Mouse (Mus musculus) frontal cortex, postnatal 10 days (tissue): ENCODE measurements around the gene Olfr1195.
"Not testable (repeated sequence)": the region's sequence is repeated elsewhere in the genome, so short reads cannot be mapped to it uniquely, and the experiment has no call there.

Experiments
- DNase-seq, 2 experiments: peaks; one replicate each; pipeline ENCODE4 v3.0.0; 2022; ENCODE audit warnings: low spot score in 2 of 2, mixed read lengths in 1 of 2

Olfr1195 gene

DNA sequence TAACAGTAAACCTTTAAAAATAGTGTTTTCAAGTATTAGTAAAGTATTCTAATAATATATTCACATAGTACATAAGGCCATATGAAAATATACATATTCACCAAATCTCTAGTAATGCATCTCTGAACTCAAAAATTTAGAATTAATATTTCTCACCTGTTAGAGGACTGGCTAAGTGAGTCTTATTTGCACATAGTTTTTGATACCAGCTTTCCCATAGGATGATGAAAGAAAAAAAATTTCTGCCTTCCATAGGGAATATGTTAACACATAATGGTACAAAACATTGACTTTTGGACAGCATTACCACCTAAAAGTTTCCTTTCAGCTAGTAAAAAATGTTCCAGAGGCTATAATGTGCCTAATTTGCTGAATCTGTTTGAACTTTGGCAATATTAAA lies at the start of gene Olfr1195:
Gene Olfr1195, minus strand, starts transcription at position 101 of the 400 bp plus-strand sequence.
- DNase-seq: no peak

DNA sequence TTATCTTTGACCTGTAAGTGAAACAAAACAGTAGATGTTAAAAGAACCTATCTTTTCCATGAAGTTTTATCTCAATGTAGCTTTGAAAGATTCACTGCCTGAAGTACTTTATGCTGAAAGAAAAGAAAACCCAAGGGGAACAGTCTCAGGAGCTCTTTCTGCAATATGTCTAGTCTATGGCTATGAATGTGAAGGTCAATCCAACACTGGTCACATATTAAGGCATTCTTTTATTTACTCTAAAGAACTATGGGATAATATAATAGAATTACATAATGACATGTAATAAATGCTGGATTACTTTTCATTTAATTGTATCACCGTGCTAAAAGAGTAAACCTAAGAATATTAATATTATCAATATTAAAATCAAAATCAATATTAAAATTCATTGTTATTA lies 43.3 kb upstream of the Olfr1195 start, which contains the start of gene Olfr1197:
Gene Olfr1197, minus strand, starts transcription at position 101 of the 400 bp plus-strand sequence.
- no peak for DNase-seq

DNA sequence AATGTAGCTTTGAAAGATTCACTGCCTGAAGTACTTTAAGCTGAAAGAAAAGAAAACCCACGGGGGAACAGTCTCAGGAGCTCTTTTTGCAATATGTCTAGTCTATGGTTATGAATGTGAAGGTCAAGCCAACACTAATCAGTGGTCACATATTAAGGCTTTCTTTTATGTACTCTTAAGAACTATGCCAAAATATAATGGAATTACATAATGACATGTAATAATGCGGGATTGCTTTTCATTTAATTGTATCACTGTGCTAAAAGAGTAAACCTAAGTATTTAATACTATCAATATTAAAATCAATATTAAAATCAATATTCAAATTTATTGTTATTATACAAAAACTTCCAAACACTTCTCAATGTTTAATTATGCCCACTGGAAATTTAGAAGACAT lies 15.5 kb upstream of the Olfr1195 start, which contains the start of gene Olfr1196:
Gene Olfr1196, minus strand, starts transcription at position 101 of the 400 bp plus-strand sequence.
- no peak for DNase-seq

DNA sequence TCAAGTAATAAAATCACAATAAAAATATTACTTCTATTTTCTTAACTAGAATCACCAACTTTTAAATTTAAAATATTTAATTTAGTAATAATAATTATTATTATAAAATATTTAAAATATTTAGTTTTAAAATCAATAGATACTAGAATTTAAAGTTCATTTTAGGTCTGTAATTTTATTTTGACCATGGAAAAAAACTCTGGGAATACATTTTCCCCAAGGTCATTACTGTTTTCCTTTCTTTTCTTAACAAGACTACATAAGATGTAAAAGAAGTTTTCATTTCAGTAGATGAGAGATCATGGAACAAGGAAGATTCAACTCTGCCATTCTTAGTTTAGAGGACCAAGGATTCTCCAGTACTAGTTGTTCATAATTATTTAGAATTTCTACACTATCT lies 13.7 kb downstream of the Olfr1195 start, which contains the start of gene Olfr1193:
Gene Olfr1193, plus strand, starts transcription at position 301 of the 400 bp plus-strand sequence.
- not testable (repeated sequence) for DNase-seq

DNA sequence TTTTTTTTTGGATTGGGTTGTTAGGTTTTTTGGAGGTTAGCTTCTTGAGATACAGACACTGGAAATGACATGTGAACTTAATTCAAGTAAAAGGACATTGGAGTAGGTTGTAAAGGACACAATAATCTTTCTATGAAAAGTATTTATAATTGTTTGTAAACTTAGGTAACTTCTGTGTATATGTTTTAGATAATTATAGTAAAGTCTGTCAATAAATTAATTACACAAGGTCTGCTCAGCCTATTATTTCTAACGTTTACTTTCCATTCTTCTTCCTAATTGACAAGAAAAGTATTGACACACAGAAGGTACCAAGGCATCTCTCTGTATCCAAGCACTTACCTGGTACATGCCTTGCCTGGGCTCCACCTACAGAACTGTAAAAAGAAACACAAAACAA lies 40.8 kb downstream of the Olfr1195 start, which contains the start of gene Olfr1192-ps1:
Gene Olfr1192-ps1, plus strand, starts transcription at position 301 of the 400 bp plus-strand sequence.
- no peak for DNase-seq

DNA sequence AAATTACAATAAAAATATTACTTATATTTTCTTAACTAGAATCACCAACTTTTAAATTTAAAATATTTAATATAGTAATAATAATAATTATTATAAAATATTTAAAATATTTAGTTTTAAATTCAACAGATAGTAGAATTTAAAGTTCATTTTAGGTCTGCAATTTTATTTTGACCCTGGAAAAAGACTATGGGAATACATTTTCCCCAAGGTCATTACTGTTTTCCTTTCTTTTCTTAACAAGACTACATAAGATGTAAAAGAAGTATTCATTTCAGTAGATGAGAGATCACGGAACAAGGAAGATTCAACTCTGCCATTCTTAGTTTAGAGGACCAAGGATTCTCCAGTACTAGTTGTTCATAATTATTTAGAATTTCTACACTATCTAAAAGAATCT lies 48.7 kb downstream of the Olfr1195 start, which contains the start of gene Olfr1191-ps1:
Gene Olfr1191-ps1, plus strand, starts transcription at position 301 of the 400 bp plus-strand sequence.
- DNase-seq: not testable (repeated sequence)
